In genomic region chr4:44917312-44917848, GRCm38 (mm10) we compare ENCODE assay signal across 22 mouse cellular contexts.
DNase-seq lines count a peak whose midpoint lies in the region; ATAC-seq and TF ChIP-seq lines count a peak whose summit lies in the region.
"Had no signal": no experiment of that assay in that cellular context is flagged by ENCODE, and none has a peak within 500 bp of the region (broad histone marks: within the 10 kb centered on the region; RNA-seq: fewer than 3 reads in every experiment).

No protein-coding gene starts in this region.

- no peaks in the 10 kb centered on the region for H3K36me3 ChIP-seq in forebrain, embryonic 13.5 days (ENCODE audit: poor library complexity, severe bottlenecking)
- H3K36me3 ChIP-seq in forebrain, embryonic 10.5 days (replicated peaks) = peaks cover 5% of the 10 kb centered on the region; the same call in 1 of the 2 replicates
- 0 out of 2 replicates have a peak, but pooled peaks cover 2% of the 10 kb centered on the region for H3K36me3 ChIP-seq in liver, embryonic 14.5 days (replicated peaks; ENCODE audit: control insufficient read depth, insufficient read depth, low read depth)
- H3K36me3 ChIP-seq in forebrain, embryonic 14.5 days (ENCODE audit: control insufficient read depth, insufficient read depth, low read length) = no peaks in the 10 kb centered on the region
- H3K36me3 ChIP-seq in midbrain, embryonic 13.5 days = peaks cover 3% of the 10 kb centered on the region; the same call in 1 of the 2 replicates
- H3K36me3 ChIP-seq: limb, embryonic 15.5 days had no signal

- 25% methylated on average over 5 of the region's 5 CpGs for WGBS in forebrain, embryonic 13.5 days
- 47% methylated on average over 5 of the region's 5 CpGs for WGBS in forebrain, embryonic 10.5 days
- WGBS in liver, embryonic 14.5 days (ENCODE audit: insufficient replicate concordance) = 70% methylated on average over 5 of the region's 5 CpGs
- WGBS in forebrain, embryonic 14.5 days = 27% methylated on average over 5 of the region's 5 CpGs
- WGBS in midbrain, embryonic 13.5 days = 14% methylated on average over 5 of the region's 5 CpGs

- no peak overlapping the region for H3K4me2 ChIP-seq in forebrain, embryonic 13.5 days
- no peak overlapping the region for H3K4me2 ChIP-seq in liver, embryonic 14.5 days (ENCODE audit: low read depth)
- no peak overlapping the region for H3K4me2 ChIP-seq in forebrain, embryonic 14.5 days (ENCODE audit: low read length)
- no peak overlapping the region for H3K4me2 ChIP-seq in midbrain, embryonic 13.5 days (replicated peaks)
- H3K4me2 ChIP-seq: heart, embryonic 15.5 days; limb, embryonic 15.5 days; stomach, embryonic 15.5 days had no signal

- DNase-seq in forebrain, embryonic 10.5 days (ENCODE audit: extremely low spot score, low spot score) = no peak
- no peak for DNase-seq in liver, embryonic 14.5 days (ENCODE audit: low read depth in 3 of 3, low spot score in 3 of 3)
- DNase-seq in liver = no peak
- DNase-seq in forebrain, embryonic 14.5 days (ENCODE audit: low spot score) = no peak
- no peak for DNase-seq in kidney, postnatal 4 days
- DNase-seq in spleen, adult 12 weeks (ENCODE audit: low spot score) = no peak
- DNase-seq: adrenal gland, adult 8-10 months; cerebellum, adult 9-11 months; gastrocnemius, postnatal 14 days; heart, postnatal 4 days; lung, adult 2 months; thymus, adult 18-20 months had no signal

- peaks cover 15% of the 10 kb centered on the region for H3K4me1 ChIP-seq in forebrain, embryonic 13.5 days
- H3K4me1 ChIP-seq in forebrain, embryonic 10.5 days = peaks cover 13% of the 10 kb centered on the region
- peaks cover 0 to 6% of the 10 kb centered on the region in 2 experiments; a peak in 1 of 4 replicates for H3K4me1 ChIP-seq in liver, embryonic 14.5 days (replicated peaks; ENCODE audit: control insufficient read depth in 2 of 2, insufficient read depth in 2 of 2, low read length in 1 of 2)
- peaks cover 4% of the 10 kb centered on the region; the same call in 1 of the 2 replicates for H3K4me1 ChIP-seq in forebrain, embryonic 14.5 days (ENCODE audit: control insufficient read depth, insufficient read depth, low read length)
- H3K4me1 ChIP-seq in midbrain, embryonic 13.5 days (replicated peaks) = peaks cover 24% of the 10 kb centered on the region
- H3K4me1 ChIP-seq: heart, embryonic 15.5 days; limb, embryonic 15.5 days; stomach, embryonic 15.5 days had no signal

- no peak overlapping the region for H3K4me3 ChIP-seq in forebrain, embryonic 13.5 days
- no peak overlapping the region for H3K4me3 ChIP-seq in forebrain, embryonic 10.5 days
- H3K4me3 ChIP-seq in liver, embryonic 14.5 days (ENCODE audit: insufficient read depth in 1 of 2, low read depth in 2 of 2, low read length in 2 of 2) = no peak overlapping the region
- no peak overlapping the region for H3K4me3 ChIP-seq in forebrain, embryonic 14.5 days (ENCODE audit: low read depth, low read length)
- no peak overlapping the region for H3K4me3 ChIP-seq in midbrain, embryonic 13.5 days (replicated peaks)
- H3K4me3 ChIP-seq: erythroblast, embryonic 14.5 days; heart, embryonic 15.5 days; limb, embryonic 15.5 days; stomach, embryonic 15.5 days had no signal

- TF ChIP-seq CTCF in liver, embryonic 14.5 days (IDR thresholded peaks at IDR 0.05; ENCODE audit: low read depth) = no peak

- ATAC-seq in forebrain, embryonic 13.5 days = no peak
- ATAC-seq in liver, embryonic 14.5 days (ENCODE audit: insufficient read depth) = 0 out of 2 replicates have a peak, but pooled peaks have one; percentile 41
- ATAC-seq in forebrain, embryonic 14.5 days = no peak
- peak; percentile 66; the same call in 1 of the 2 replicates for ATAC-seq in midbrain, embryonic 13.5 days
- ATAC-seq: CD4-positive, CD25-positive, alpha-beta regulatory T cell, adult 4 months; intestine, embryonic 16.5 days; Patski had no signal

- no peak for TF ChIP-seq EP300 in liver, embryonic 14.5 days (IDR thresholded peaks at IDR 0.05; ENCODE audit: low read depth)

- no peak overlapping the region for H3K9ac ChIP-seq in forebrain, embryonic 13.5 days
- no peak overlapping the region for H3K9ac ChIP-seq in liver, embryonic 14.5 days (replicated peaks)
- no peak overlapping the region for H3K9ac ChIP-seq in forebrain, embryonic 14.5 days (ENCODE audit: low read length)
- H3K9ac ChIP-seq in midbrain, embryonic 13.5 days (replicated peaks) = no peak overlapping the region
- H3K9ac ChIP-seq: heart, embryonic 15.5 days; limb, embryonic 15.5 days; stomach, embryonic 15.5 days had no signal

- H3K9me3 ChIP-seq in forebrain, embryonic 13.5 days (replicated peaks) = no peaks in the 10 kb centered on the region
- H3K9me3 ChIP-seq in forebrain, embryonic 10.5 days = no peaks in the 10 kb centered on the region
- no peaks in the 10 kb centered on the region for H3K9me3 ChIP-seq in liver, embryonic 14.5 days (ENCODE audit: control insufficient read depth, low read length)
- H3K9me3 ChIP-seq in forebrain, embryonic 14.5 days (replicated peaks; ENCODE audit: control insufficient read depth, low read length) = no peaks in the 10 kb centered on the region
- H3K9me3 ChIP-seq in midbrain, embryonic 13.5 days = no peaks in the 10 kb centered on the region
- H3K9me3 ChIP-seq: heart, embryonic 15.5 days; limb, embryonic 15.5 days; stomach, embryonic 15.5 days had no signal

- H3K27ac ChIP-seq in forebrain, embryonic 13.5 days = peak overlapping the region; percentile 69; the same call in 1 of the 2 replicates
- H3K27ac ChIP-seq in forebrain, embryonic 10.5 days = no peak overlapping the region
- no peak overlapping the region for H3K27ac ChIP-seq in liver, embryonic 14.5 days
- H3K27ac ChIP-seq in forebrain, embryonic 14.5 days (ENCODE audit: low read depth, low read length) = peak overlapping the region; percentile 52; the same call in 1 of the 2 replicates
- H3K27ac ChIP-seq in midbrain, embryonic 13.5 days = peak overlapping the region; percentile 77
- H3K27ac ChIP-seq: heart, embryonic 15.5 days; kidney, postnatal 0 days; limb, embryonic 15.5 days; stomach, embryonic 15.5 days had no signal

- no peaks in the 10 kb centered on the region for H3K27me3 ChIP-seq in forebrain, embryonic 13.5 days
- H3K27me3 ChIP-seq in forebrain, embryonic 10.5 days (ENCODE audit: poor library complexity, severe bottlenecking) = no peaks in the 10 kb centered on the region
- no peaks in the 10 kb centered on the region for H3K27me3 ChIP-seq in liver, embryonic 14.5 days (ENCODE audit: control insufficient read depth, insufficient read depth, low read length)
- H3K27me3 ChIP-seq in forebrain, embryonic 14.5 days (replicated peaks; ENCODE audit: control insufficient read depth, insufficient read depth, low read length) = no peaks in the 10 kb centered on the region
- no peaks in the 10 kb centered on the region for H3K27me3 ChIP-seq in midbrain, embryonic 13.5 days
- H3K27me3 ChIP-seq: heart, embryonic 15.5 days; limb, embryonic 15.5 days; Patski; stomach, embryonic 15.5 days had no signal

Comparison
In these comparisons a context has a peak if more than half of its experiments do, and no peak if none do; other contexts are left out.
1. H3K27ac ChIP-seq: peak in forebrain, embryonic 13.5 days (single experiment), forebrain, embryonic 14.5 days (single experiment) and midbrain, embryonic 13.5 days (single experiment); none in forebrain, embryonic 10.5 days (single experiment) and liver, embryonic 14.5 days (single experiment).
2. ATAC-seq: peak in liver, embryonic 14.5 days (single experiment) and midbrain, embryonic 13.5 days (single experiment); none in forebrain, embryonic 13.5 days (single experiment) and forebrain, embryonic 14.5 days (single experiment).